Mouse (Mus musculus) lung, embryonic 14.5 days (tissue): ENCODE data around the gene Olfr983. TPM values are rescaled to one million over a fixed set of nuclear protein-coding genes. Genes with fewer than 3 reads are reported as not detected.

Experiments used
- ATAC-seq: fragments of 200-750 bp; cut with Nextera tagmentation; 2 replicates; pipeline ENCODE4 v1.8.0; 2017; ENCODE audit warnings: mild to moderate bottlenecking, moderate TSS enrichment, moderate library complexity; ENCODE audit not compliant: insufficient read depth
- DNase-seq: peaks from one replicate; pipeline ENCODE4 v3.0.0-alpha.2; 2015
- H3K27ac ChIP-seq: fragments of 300-500 bp; sonication (generic); 2 replicates; pipeline ENCODE4 v1.5.1; 2014; ENCODE audit warnings: low read depth, mild to moderate bottlenecking, moderate library complexity
- H3K27me3 ChIP-seq: fragments of 300-500 bp; sonication (generic); 2 replicates; pipeline ENCODE4 v1.6.1; 2014; ENCODE audit warnings: low read length, control low read depth; ENCODE audit not compliant: insufficient read depth
- H3K36me3 ChIP-seq: fragments of 300-500 bp; sonication (generic); 2 replicates; pipeline ENCODE4 v1.6.1; 2014; ENCODE audit warnings: control low read depth; ENCODE audit not compliant: insufficient read depth
- H3K4me1 ChIP-seq: fragments of 300-500 bp; sonication (generic); 2 replicates; pipeline ENCODE4 v1.6.1; 2014; ENCODE audit warnings: antibody characterized with exemption, control low read depth; ENCODE audit not compliant: insufficient read depth
- H3K4me2 ChIP-seq: fragments of 300-500 bp; sonication (generic); 2 replicates; pipeline ENCODE4 v1.6.1; 2014; ENCODE audit warnings: mild to moderate bottlenecking
- H3K4me3 ChIP-seq: fragments of 300-500 bp; sonication (generic); 2 replicates; pipeline ENCODE4 v1.5.1; 2014; ENCODE audit warnings: low read depth, low read length
- H3K9ac ChIP-seq: fragments of 300-500 bp; sonication (generic); 2 replicates; pipeline ENCODE4 v1.6.1; 2014
- H3K9me3 ChIP-seq: fragments of 300-500 bp; sonication (generic); 2 replicates; pipeline ENCODE4 v1.6.1; 2016; ENCODE audit warnings: low read depth, low read length, control low read depth
- CTCF ChIP-seq: IDR thresholded peaks from 2 replicates; pipeline ENCODE4 v1.5.1; 2016; ENCODE audit warnings: antibody characterized with exemption, low read depth
- WGBS: fragments of 180-500 bp; shearing (Covaris S2); extraction: QIAGEN DNeasy Blood & Tissue Kit; methylation state at CpG from one replicate; pipeline ENCODE4 v1.1.7; 2014; 5-methylcytosine and 5-hydroxymethylcytosine counted together
- polyA plus RNA-seq: library from polyadenylated mRNA; unstranded; fragments of >200 nt; fragmentation: Nextera tagmentation; extraction: Ambion mirVana; gene quantifications from 2 replicates; pipeline ENCODE4 v1.2.1, GENCODE M21; 2014

The Olfr983 gene
- not detected in 2 replicates for polyA plus RNA-seq

DNA sequence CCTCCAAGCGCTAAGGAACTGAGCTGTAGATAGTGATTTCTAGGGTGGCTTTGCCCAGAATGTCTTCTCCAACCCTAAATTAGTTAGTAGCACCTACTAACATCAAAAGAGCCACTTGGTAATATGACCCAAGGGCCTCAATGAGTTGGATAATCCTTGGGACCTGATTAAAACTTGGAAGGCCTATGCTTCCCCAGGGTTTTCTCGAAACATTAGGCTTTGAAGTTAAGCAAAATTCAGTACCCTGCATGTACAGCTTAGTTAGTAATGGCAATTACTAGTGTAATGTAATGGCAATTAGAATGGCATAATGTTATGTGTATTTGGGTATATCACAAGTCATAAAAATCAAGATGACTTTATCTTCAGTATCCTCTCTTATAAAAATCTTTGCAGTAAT is at the start of gene Olfr983:
Gene Olfr983 (minus strand): TSS at position 101 of the 400 bp plus-strand sequence.
- Histone ChIP-seq H3K27me3 (no peaks in the 10 kb centered on the region), H3K4me1 (no peaks in the 10 kb centered on the region), H3K4me2 (no peak within 1 kb of the TSS), H3K27ac (no peak within 1 kb of the TSS), H3K4me3 (no peak within 1 kb of the TSS), H3K36me3 (no peaks in the 10 kb centered on the region), H3K9me3 (no peaks in the 10 kb centered on the region), H3K9ac (no peak within 1 kb of the TSS)
- 72% methylated on average over 2 of the region's 2 CpGs for WGBS
- DNase-seq (no peak), ATAC-seq (no peak)
- no peak for TF ChIP-seq CTCF

DNA sequence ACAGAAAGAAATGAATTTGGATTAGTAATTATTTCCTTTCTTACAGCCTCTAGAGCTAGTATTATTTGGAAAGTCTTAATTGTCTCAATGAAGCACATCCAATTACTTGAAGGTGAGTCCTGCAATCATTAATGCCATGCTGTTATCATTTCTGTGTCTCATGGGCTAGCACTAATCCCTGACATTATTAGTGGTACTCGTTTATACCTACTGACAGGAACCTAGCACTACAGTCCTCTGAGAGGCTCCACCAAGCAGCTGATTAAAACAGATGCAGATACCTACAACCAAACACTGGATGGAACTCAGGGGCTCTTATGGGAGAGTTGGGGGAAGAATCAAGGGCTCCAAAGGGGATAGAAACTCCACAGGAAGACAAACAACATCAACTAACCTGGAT is 48.1 kb upstream of the Olfr983 start:
- no peak for ATAC-seq
- H3K9ac ChIP-seq, result no peak overlapping the region
- H3K36me3 ChIP-seq, result no peaks in the 10 kb centered on the region
- H3K4me1 ChIP-seq, result no peaks in the 10 kb centered on the region
- 48% methylated on average over 1 of the region's 1 CpGs for WGBS
- no peak overlapping the region for H3K27ac ChIP-seq
- H3K4me3 ChIP-seq, result no peak overlapping the region
- TF ChIP-seq CTCF, result no peak
- no peak overlapping the region for H3K4me2 ChIP-seq
- no peak for DNase-seq
- no peaks in the 10 kb centered on the region for H3K27me3 ChIP-seq
- H3K9me3 ChIP-seq, result no peaks in the 10 kb centered on the region

DNA sequence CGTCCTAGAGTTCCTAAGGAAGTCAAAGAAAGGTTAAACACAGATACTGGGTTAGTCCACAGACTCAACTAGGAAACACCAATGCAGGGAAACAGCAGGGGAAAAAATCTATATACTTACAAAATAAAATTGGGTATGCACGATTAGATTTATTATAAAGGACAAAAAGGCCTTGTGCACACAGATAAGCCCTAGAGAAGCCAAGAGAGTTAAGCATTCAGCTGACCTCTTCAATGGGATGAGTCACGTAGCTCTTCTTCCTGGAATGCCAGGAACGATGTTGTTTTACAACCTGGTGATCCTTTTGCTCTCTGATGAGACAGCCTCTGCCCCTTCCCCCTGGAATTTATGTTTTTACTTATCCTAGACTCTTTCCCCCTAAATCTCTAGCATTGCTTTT is 46.1 kb upstream of the Olfr983 start:
- H3K4me3 ChIP-seq, result no peak overlapping the region
- H3K27me3 ChIP-seq, result no peaks in the 10 kb centered on the region
- H3K9me3 ChIP-seq, result no peaks in the 10 kb centered on the region
- no peak overlapping the region for H3K27ac ChIP-seq
- WGBS, result 49% methylated on average over 4 of the region's 4 CpGs
- TF ChIP-seq CTCF, result no peak
- no peak overlapping the region for H3K4me2 ChIP-seq
- DNase-seq (no peak), ATAC-seq (no peak)
- no peaks in the 10 kb centered on the region for H3K4me1 ChIP-seq
- H3K9ac ChIP-seq, result no peak overlapping the region
- no peaks in the 10 kb centered on the region for H3K36me3 ChIP-seq

DNA sequence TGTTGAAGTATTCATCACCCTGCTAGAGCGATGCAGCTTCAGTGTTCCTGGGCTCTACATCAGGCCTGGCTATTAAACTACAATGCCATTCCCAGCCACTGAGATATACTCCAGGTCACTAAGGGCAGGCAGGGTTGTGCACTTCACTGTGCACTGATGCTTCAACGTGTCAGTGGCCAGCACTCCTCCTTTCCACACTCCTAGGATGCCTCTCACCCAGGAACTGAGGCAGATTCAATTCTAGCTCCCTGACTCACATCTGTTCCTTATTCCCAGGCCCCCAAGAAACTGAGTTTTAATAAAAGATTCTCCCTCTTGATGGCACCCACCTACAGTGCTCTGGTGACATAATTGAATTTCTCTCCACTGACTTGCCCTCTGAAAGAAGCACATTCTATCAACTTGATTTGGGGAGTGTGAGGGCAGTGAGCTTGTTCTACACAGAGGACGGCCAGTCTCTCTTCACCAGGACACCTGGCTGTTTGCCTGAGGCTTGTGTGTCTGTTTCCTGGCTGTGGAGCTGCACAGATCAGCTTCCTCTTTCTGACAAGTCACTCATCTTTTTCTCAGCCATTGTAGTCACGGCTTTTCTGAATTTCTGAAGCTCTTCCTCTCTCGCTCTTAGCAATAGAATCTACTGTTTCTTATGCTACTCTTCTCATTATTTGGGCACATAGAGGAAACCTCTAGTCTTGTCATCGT is 43.7 kb upstream of the Olfr983 start:
- H3K36me3 ChIP-seq, result no peaks in the 10 kb centered on the region
- no peak overlapping the region for H3K9ac ChIP-seq
- ATAC-seq, result no peak
- H3K27ac ChIP-seq, result no peak overlapping the region
- H3K4me1 ChIP-seq, result no peaks in the 10 kb centered on the region
- no peaks in the 10 kb centered on the region for H3K9me3 ChIP-seq
- H3K4me2 ChIP-seq, result no peak overlapping the region
- DNase-seq, result no peak
- no peak overlapping the region for H3K4me3 ChIP-seq
- H3K27me3 ChIP-seq, result no peaks in the 10 kb centered on the region
- TF ChIP-seq CTCF, result no peak
- 77% methylated on average over 6 of the region's 6 CpGs for WGBS

DNA sequence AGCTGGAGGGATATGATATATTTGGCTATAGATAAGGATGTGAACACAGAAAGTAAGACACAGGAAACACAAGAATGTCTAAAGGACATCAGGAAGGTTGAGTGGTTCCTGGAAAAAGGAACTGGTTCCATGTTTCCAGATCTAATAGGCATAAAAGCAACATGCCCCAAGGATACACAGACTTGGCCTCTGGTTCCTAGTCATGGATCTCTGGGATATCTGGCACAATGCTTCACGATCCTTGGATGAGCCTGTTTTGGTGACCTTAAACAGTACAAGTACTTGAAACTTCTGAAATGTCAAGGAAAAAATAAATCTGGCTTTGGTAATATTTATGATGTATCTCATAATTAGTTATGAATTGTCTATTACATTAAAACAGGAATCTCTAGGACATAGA is 37.2 kb upstream of the Olfr983 start:
- no peak overlapping the region for H3K4me2 ChIP-seq
- no peaks in the 10 kb centered on the region for H3K27me3 ChIP-seq
- H3K4me3 ChIP-seq, result no peak overlapping the region
- TF ChIP-seq CTCF, result no peak
- ATAC-seq (no peak), DNase-seq (no peak)
- H3K9me3 ChIP-seq, result no peaks in the 10 kb centered on the region
- no peaks in the 10 kb centered on the region for H3K36me3 ChIP-seq
- no peak overlapping the region for H3K27ac ChIP-seq
- WGBS, result 74% methylated on average over 1 of the region's 1 CpGs
- H3K4me1 ChIP-seq, result no peaks in the 10 kb centered on the region
- no peak overlapping the region for H3K9ac ChIP-seq

DNA sequence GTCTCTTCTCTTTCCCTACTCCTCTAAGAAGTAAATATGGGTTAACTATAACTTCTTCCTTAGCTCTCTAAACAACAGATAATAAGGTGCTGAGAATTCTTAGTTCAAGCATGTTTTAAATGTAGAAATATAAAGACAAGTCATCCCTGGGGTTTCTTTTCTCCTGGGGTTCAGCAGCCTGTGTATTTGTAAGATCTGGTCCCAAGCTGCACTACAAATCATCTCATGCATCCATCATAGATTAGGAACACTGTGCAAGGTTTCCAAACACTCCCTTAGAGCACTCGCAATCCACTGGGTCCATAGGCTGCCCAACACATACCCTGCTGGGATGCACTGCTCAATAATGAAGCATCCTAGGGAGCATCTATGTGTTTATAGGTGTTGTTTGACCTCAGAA is 36.7 kb upstream of the Olfr983 start, which contains the start of gene Olfr985:
Gene Olfr985 (minus strand): TSS at position 101 of the 400 bp plus-strand sequence.
- H3K27ac ChIP-seq, result no peak within 1 kb of the TSS
- H3K4me2 ChIP-seq, result no peak within 1 kb of the TSS
- no peaks in the 10 kb centered on the region for H3K4me1 ChIP-seq
- no peaks in the 10 kb centered on the region for H3K9me3 ChIP-seq
- no peak for TF ChIP-seq CTCF
- H3K9ac ChIP-seq, result no peak within 1 kb of the TSS
- H3K36me3 ChIP-seq, result no peaks in the 10 kb centered on the region
- no peak within 1 kb of the TSS for H3K4me3 ChIP-seq
- no peaks in the 10 kb centered on the region for H3K27me3 ChIP-seq
- DNase-seq, result no peak
- WGBS, result 75% methylated on average over 1 of the region's 1 CpGs
- no peak for ATAC-seq

DNA sequence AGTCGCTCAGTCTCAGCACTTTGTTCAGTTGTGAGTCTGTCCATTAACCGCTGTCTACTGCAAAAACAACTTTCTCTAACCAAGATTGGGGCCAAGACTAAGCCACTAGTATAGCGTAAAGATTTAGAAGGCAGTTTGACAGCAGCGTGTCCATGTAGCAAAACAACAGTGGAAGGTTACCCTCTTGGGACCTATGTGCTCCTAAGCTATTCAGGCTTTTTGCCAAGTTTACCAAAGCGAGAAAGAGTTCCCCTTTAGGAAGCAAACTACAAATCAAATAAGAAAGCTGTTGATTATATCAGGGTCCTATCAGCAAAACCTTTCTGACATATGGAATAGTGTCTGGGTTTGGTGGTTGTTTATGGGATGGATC is 23.9 kb upstream of the Olfr983 start:
- Histone ChIP-seq H3K4me2 (peak overlapping the region; percentile 21; the same call in 1 of the 2 replicates), H3K27me3 (no peaks in the 10 kb centered on the region), H3K9ac (no peak overlapping the region), H3K4me3 (no peak overlapping the region), H3K27ac (no peak overlapping the region), H3K9me3 (no peaks in the 10 kb centered on the region), H3K36me3 (no peaks in the 10 kb centered on the region), H3K4me1 (no peaks in the 10 kb centered on the region)
- 62% methylated on average over 5 of the region's 5 CpGs for WGBS
- TF ChIP-seq CTCF, result no peak
- no peak for ATAC-seq
- peak; percentile 38 for DNase-seq
